Mouse (Mus musculus) limb, embryonic 14.5 days (tissue): ENCODE measurements around the gene Tubb3. TPM values are rescaled to one million over a fixed set of nuclear protein-coding genes. Genes with fewer than 3 reads are reported as not detected.

Experiments
- ATAC-seq: fragments of 200-750 bp; cut with Nextera tagmentation; 2 replicates; pipeline ENCODE4 v1.8.0; 2017; ENCODE audit warnings: low read depth, moderate number of reproducible peaks, moderate TSS enrichment; ENCODE audit not compliant: low FRiP score
- DNase-seq: peaks from one replicate; pipeline ENCODE4 v3.0.0-alpha.2; 2015; ENCODE audit warnings: low spot score
- H3K27ac ChIP-seq: fragments of 300-500 bp; sonication (generic); replicated peaks from 2 replicates; pipeline ENCODE4 v1.5.1; 2014; ENCODE audit warnings: low read depth, mild to moderate bottlenecking, low read length, moderate library complexity, mixed read lengths
- H3K27me3 ChIP-seq: fragments of 300-500 bp; sonication (generic); 2 replicates; pipeline ENCODE4 v1.6.1; 2014; ENCODE audit warnings: low read length, mixed read lengths; ENCODE audit not compliant: control insufficient read depth, insufficient read depth
- H3K36me3 ChIP-seq: fragments of 300-500 bp; sonication (generic); 2 replicates; pipeline ENCODE4 v1.6.1; 2014; ENCODE audit warnings: mild to moderate bottlenecking, low read length, moderate library complexity, mixed read lengths; ENCODE audit not compliant: control insufficient read depth, insufficient read depth
- H3K4me1 ChIP-seq: fragments of 300-500 bp; sonication (generic); 2 replicates; pipeline ENCODE4 v1.6.1; 2014; ENCODE audit warnings: antibody characterized with exemption, low read length, mixed read lengths; ENCODE audit not compliant: control insufficient read depth, insufficient read depth
- H3K4me2 ChIP-seq: fragments of 300-500 bp; sonication (generic); replicated peaks from 2 replicates; pipeline ENCODE4 v1.6.1; 2014; ENCODE audit warnings: low read depth, mild to moderate bottlenecking, low read length, moderate library complexity; ENCODE audit not compliant: severe bottlenecking
- H3K4me3 ChIP-seq: fragments of 300-500 bp; sonication (generic); replicated peaks from 2 replicates; pipeline ENCODE4 v1.5.1; 2014; ENCODE audit warnings: low read length
- H3K9ac ChIP-seq: fragments of 300-500 bp; sonication (generic); 2 replicates; pipeline ENCODE4 v1.6.1; 2014; ENCODE audit warnings: mild to moderate bottlenecking, low read depth, low read length, moderate library complexity; ENCODE audit not compliant: severe bottlenecking
- H3K9me3 ChIP-seq: fragments of 300-500 bp; sonication (generic); 2 replicates; pipeline ENCODE4 v1.6.1; 2016; ENCODE audit warnings: low read length; ENCODE audit not compliant: control insufficient read depth
- POLR2A ChIP-seq: fragments of 200-500 bp; IDR thresholded peaks from 2 replicates; pipeline ENCODE4 v1.8.0; 2012; ENCODE audit warnings: inconsistent platforms, mild to moderate bottlenecking, moderate library complexity, borderline replicate concordance; ENCODE audit not compliant: insufficient read depth, insufficient read length; ENCODE audit errors: extremely low read depth
- WGBS: fragments of 180-500 bp; shearing (Covaris S2); extraction: QIAGEN DNeasy Blood & Tissue Kit; methylation state at CpG from one replicate; pipeline ENCODE4 v1.1.7; 2014; 5-methylcytosine and 5-hydroxymethylcytosine counted together
- polyA plus RNA-seq, 2 experiments: library from polyadenylated mRNA; depleted of rRNA in 1 of 2; stranded (reverse) in 1 of 2; unstranded in 1 of 2; fragments of >200 nt; fragmentation: Nextera tagmentation in 1 of 2; extraction: Ambion mirVana in 1 of 2; gene quantifications; 2 replicates each; pipeline versions ENCODE4 v1.2.1 to v1.2.3; 2012 to 2014

Gene Tubb3
- polyA plus RNA-seq, 2 experiments: 3.4 to 12.5 TPM

- no peak overlapping the region for H3K4me2 ChIP-seq
- H3K4me1 ChIP-seq: no peaks in the 10 kb centered on the region
- no peaks in the 10 kb centered on the region for H3K9me3 ChIP-seq
- H3K27ac ChIP-seq: no peak overlapping the region
- H3K36me3 ChIP-seq: peaks cover 46% of the 10 kb centered on the region
- no peak for ATAC-seq
- 86% methylated on average over 4 of the region's 4 CpGs for WGBS
- no peak for TF ChIP-seq POLR2A
- DNase-seq: no peak
- H3K27me3 ChIP-seq: no peaks in the 10 kb centered on the region
- H3K4me3 ChIP-seq: no peak overlapping the region
- no peak overlapping the region for H3K9ac ChIP-seq
These were observed 52.4 kb downstream of the Tubb3 start for GRCm38 (mm10) chr8:123463651-123464050.

- WGBS: 73% methylated on average over 3 of the region's 3 CpGs
- ATAC-seq (no peak), DNase-seq (no peak)
- Histone ChIP-seq H3K4me3 (no peak overlapping the region), H3K36me3 (peaks cover 14% of the 10 kb centered on the region), H3K27ac (no peak overlapping the region), H3K4me1 (no peaks in the 10 kb centered on the region), H3K27me3 (no peaks in the 10 kb centered on the region), H3K9ac (no peak overlapping the region), H3K9me3 (no peaks in the 10 kb centered on the region), H3K4me2 (no peak overlapping the region)
- TF ChIP-seq POLR2A: no peak
These were observed 56.3 kb downstream of the Tubb3 start for GRCm38 (mm10) chr8:123467476-123467875.

Other genes starting within 250 kb of the Tubb3 start
- 5.1 TPM in 2 replicates for gene Dpep1, start 225.2 kb upstream of the Tubb3 start, polyA plus RNA-seq (2012; rRNA removed)
- gene Dpep1, start 225.2 kb upstream of the Tubb3 start, polyA plus RNA-seq (2014; fragmentation: Nextera tagmentation; extraction: Ambion mirVana): 3.6 and 3.9 TPM in 2 replicates
- 93.6 and 110 TPM in 2 replicates for gene Chmp1a, start 198.7 kb upstream of the Tubb3 start, polyA plus RNA-seq (2012; rRNA removed)
- 128 and 130 TPM in 2 replicates for gene Chmp1a, start 198.7 kb upstream of the Tubb3 start, polyA plus RNA-seq (2014; fragmentation: Nextera tagmentation; extraction: Ambion mirVana)
- 4.9 and 6.0 TPM in 2 replicates for gene Spata33, start 198.6 kb upstream of the Tubb3 start, polyA plus RNA-seq (2012; rRNA removed)
- 4.0 and 6.6 TPM in 2 replicates for gene Spata33, start 198.6 kb upstream of the Tubb3 start, polyA plus RNA-seq (2014; fragmentation: Nextera tagmentation; extraction: Ambion mirVana)
- 128 and 131 TPM in 2 replicates for gene Cdk10, start 186.6 kb upstream of the Tubb3 start, polyA plus RNA-seq (2012; rRNA removed)
- 32.9 and 39.9 TPM in 2 replicates for gene Cdk10, start 186.6 kb upstream of the Tubb3 start, polyA plus RNA-seq (2014; fragmentation: Nextera tagmentation; extraction: Ambion mirVana)
- 3.0 and 4.6 TPM in 2 replicates for gene Spata2l, start 175.2 kb upstream of the Tubb3 start, polyA plus RNA-seq (2012; rRNA removed)
- 4.6 and 5.4 TPM in 2 replicates for gene Spata2l, start 175.2 kb upstream of the Tubb3 start, polyA plus RNA-seq (2014; fragmentation: Nextera tagmentation; extraction: Ambion mirVana)
- gene Zfp276, start 157.2 kb upstream of the Tubb3 start, polyA plus RNA-seq (2012; rRNA removed): 44.2 and 52.5 TPM in 2 replicates
- gene Zfp276, start 157.2 kb upstream of the Tubb3 start, polyA plus RNA-seq (2014; fragmentation: Nextera tagmentation; extraction: Ambion mirVana): 19.9 and 27.9 TPM in 2 replicates
- gene Vps9d1, start 157.1 kb upstream of the Tubb3 start, polyA plus RNA-seq (2012; rRNA removed): 86.1 and 140 TPM in 2 replicates
- gene Vps9d1, start 157.1 kb upstream of the Tubb3 start, polyA plus RNA-seq (2014; fragmentation: Nextera tagmentation; extraction: Ambion mirVana): 27.4 and 32.6 TPM in 2 replicates
- gene Fanca, start 92.8 kb upstream of the Tubb3 start, polyA plus RNA-seq (2012; rRNA removed): 54.7 and 65.7 TPM in 2 replicates
- 23.9 and 24.2 TPM in 2 replicates for gene Fanca, start 92.8 kb upstream of the Tubb3 start, polyA plus RNA-seq (2014; fragmentation: Nextera tagmentation; extraction: Ambion mirVana)
- 1.2 TPM in 2 replicates for gene Spire2, start 78.7 kb upstream of the Tubb3 start, polyA plus RNA-seq (2012; rRNA removed)
- gene Spire2, start 78.7 kb upstream of the Tubb3 start, polyA plus RNA-seq (2014; fragmentation: Nextera tagmentation; extraction: Ambion mirVana): 0.67 and 1.2 TPM in 2 replicates
- gene Tcf25, start 37.7 kb upstream of the Tubb3 start, polyA plus RNA-seq (2012; rRNA removed): 193 and 207 TPM in 2 replicates
- 153 and 155 TPM in 2 replicates for gene Tcf25, start 37.7 kb upstream of the Tubb3 start, polyA plus RNA-seq (2014; fragmentation: Nextera tagmentation; extraction: Ambion mirVana)
- 0.05 and 0.12 TPM in 2 replicates for gene Mc1r, start 4.3 kb upstream of the Tubb3 start, polyA plus RNA-seq (2012; rRNA removed)
- 0.06 and 0.17 TPM in 2 replicates for gene Mc1r, start 4.3 kb upstream of the Tubb3 start, polyA plus RNA-seq (2014; fragmentation: Nextera tagmentation; extraction: Ambion mirVana)
- gene Def8, start 12.1 kb downstream of the Tubb3 start, polyA plus RNA-seq (2012; rRNA removed): 37.1 and 49.2 TPM in 2 replicates
- 42.2 and 42.7 TPM in 2 replicates for gene Def8, start 12.1 kb downstream of the Tubb3 start, polyA plus RNA-seq (2014; fragmentation: Nextera tagmentation; extraction: Ambion mirVana)
- 29.5 and 31.1 TPM in 2 replicates for gene Afg3l1, start 66.5 kb downstream of the Tubb3 start, polyA plus RNA-seq (2012; rRNA removed)
- 30.8 and 37.6 TPM in 2 replicates for gene Afg3l1, start 66.5 kb downstream of the Tubb3 start, polyA plus RNA-seq (2014; fragmentation: Nextera tagmentation; extraction: Ambion mirVana)
- gene Dbndd1, start 104.0 kb downstream of the Tubb3 start, polyA plus RNA-seq (2012; rRNA removed): 8.3 and 10.4 TPM in 2 replicates
- 10.3 and 12.6 TPM in 2 replicates for gene Dbndd1, start 104.0 kb downstream of the Tubb3 start, polyA plus RNA-seq (2014; fragmentation: Nextera tagmentation; extraction: Ambion mirVana)
- 19.6 and 34.0 TPM in 2 replicates for gene Gas8, start 107.4 kb downstream of the Tubb3 start, polyA plus RNA-seq (2012; rRNA removed)
- gene Gas8, start 107.4 kb downstream of the Tubb3 start, polyA plus RNA-seq (2014; fragmentation: Nextera tagmentation; extraction: Ambion mirVana): 30.9 and 36.4 TPM in 2 replicates
- 20.3 and 21.2 TPM in 2 replicates for gene Rhou, start 242.5 kb downstream of the Tubb3 start, polyA plus RNA-seq (2012; rRNA removed)
- 11.0 and 12.9 TPM in 2 replicates for gene Rhou, start 242.5 kb downstream of the Tubb3 start, polyA plus RNA-seq (2014; fragmentation: Nextera tagmentation; extraction: Ambion mirVana)